Mouse (Mus musculus) midbrain, embryonic 15.5 days (tissue): ENCODE results near the gene Bphl. TPM values are rescaled to one million over a fixed set of nuclear protein-coding genes. Genes with fewer than 3 reads are reported as not detected.

ENCODE experiments used
- ATAC-seq: fragments of 200-750 bp; cut with Nextera tagmentation; replicated peaks from 2 replicates; pipeline ENCODE4 v1.8.0; 2017; ENCODE audit warnings: moderate TSS enrichment
- H3K27ac ChIP-seq: fragments of 300-500 bp; sonication (generic); 2 replicates; pipeline ENCODE4 v1.5.1; 2015; ENCODE audit warnings: mild to moderate bottlenecking, inconsistent platforms
- H3K27me3 ChIP-seq: fragments of 300-500 bp; sonication (generic); replicated peaks from 2 replicates; pipeline ENCODE4 v1.6.1; 2015; ENCODE audit warnings: inconsistent platforms
- H3K36me3 ChIP-seq: fragments of 300-500 bp; sonication (generic); replicated peaks from 2 replicates; pipeline ENCODE4 v1.6.1; 2015; ENCODE audit warnings: inconsistent platforms
- H3K4me1 ChIP-seq: fragments of 300-500 bp; sonication (generic); 2 replicates; pipeline ENCODE4 v1.6.1; 2015; ENCODE audit warnings: inconsistent platforms
- H3K4me2 ChIP-seq: fragments of 300-500 bp; sonication (generic); 2 replicates; pipeline ENCODE4 v1.6.1; 2015; ENCODE audit warnings: inconsistent platforms, mild to moderate bottlenecking, moderate library complexity
- H3K4me3 ChIP-seq: fragments of 300-500 bp; sonication (generic); 2 replicates; pipeline ENCODE4 v1.5.1; 2015; ENCODE audit warnings: mild to moderate bottlenecking, inconsistent platforms
- H3K9ac ChIP-seq: fragments of 300-500 bp; sonication (generic); 2 replicates; pipeline ENCODE4 v1.6.1; 2015; ENCODE audit warnings: mild to moderate bottlenecking, inconsistent platforms
- H3K9me3 ChIP-seq: fragments of 300-500 bp; sonication (generic); 2 replicates; pipeline ENCODE4 v1.6.1; 2016; ENCODE audit warnings: inconsistent platforms
- WGBS: fragments of 180-500 bp; shearing (Covaris S2); methylation state at CpG from one replicate; pipeline ENCODE4 v1.1.7; 2015; ENCODE audit warnings: mixed read lengths; 5-methylcytosine and 5-hydroxymethylcytosine counted together
- polyA plus RNA-seq: library from polyadenylated mRNA; unstranded; fragments of >200 nt; fragmentation: Nextera tagmentation; extraction: Ambion mirVana; gene quantifications from 2 replicates; pipeline ENCODE4 v1.2.1, GENCODE M21; 2015

Bphl gene
- polyA plus RNA-seq, result 35.4 and 36.8 TPM in 2 replicates

DNA sequence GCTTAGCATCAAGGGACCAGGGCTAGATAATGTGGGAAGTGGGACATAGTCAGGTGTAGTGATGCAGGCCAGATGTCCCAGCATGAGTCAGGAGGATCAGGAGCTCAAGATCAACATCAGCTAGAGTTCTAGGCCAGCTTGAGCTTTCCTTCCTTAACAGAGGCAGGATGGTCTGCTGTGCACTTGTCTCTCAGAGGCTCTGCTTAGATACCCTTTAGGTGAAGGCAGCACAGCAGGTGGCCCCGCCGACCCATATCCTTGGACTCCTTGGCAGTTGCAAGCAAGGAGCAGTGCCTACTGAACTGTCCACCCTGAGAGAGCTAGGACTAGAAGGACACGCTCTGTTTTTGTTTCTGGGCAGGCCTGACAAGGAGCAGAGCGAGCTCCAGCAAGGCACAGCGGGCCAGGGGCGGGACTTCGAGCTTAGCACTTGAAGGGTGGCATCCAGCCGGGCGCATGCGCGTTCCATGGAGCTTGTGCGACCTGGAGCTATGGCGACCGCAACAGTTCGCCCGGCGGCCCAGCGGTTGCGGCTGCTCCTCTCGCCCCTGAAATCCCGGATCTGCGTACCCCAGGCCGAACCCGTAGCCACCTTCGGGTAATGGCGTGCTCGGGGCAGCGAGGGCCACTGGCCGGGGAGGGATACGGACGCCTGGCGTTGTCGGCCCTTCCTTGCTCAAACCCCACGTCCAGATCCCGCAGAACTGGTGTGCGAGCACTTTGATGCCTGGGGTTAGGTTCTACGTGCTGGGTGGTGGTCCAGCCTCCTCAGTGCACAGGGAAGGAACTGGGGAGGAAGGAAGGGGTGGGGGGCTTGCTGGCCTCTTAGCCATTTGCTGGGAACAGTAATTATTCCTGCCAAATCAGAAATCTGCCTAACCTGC lies at the start of gene Bphl:
Gene Bphl (plus strand): TSS at position 426 of the 884 bp plus-strand sequence.
- Histone ChIP-seq H3K27ac (peak within 1 kb of the TSS; percentile 84), H3K27me3 (no peaks in the 10 kb centered on the region), H3K4me1 (peaks cover 22% of the 10 kb centered on the region), H3K4me2 (peak within 1 kb of the TSS; percentile 75), H3K36me3 (peaks cover 14% of the 10 kb centered on the region), H3K4me3 (peak within 1 kb of the TSS; percentile 56), H3K9ac (peak within 1 kb of the TSS; percentile 76), H3K9me3 (no peaks in the 10 kb centered on the region)
- under 1% methylated on average over 37 of the region's 37 CpGs for WGBS
- ATAC-seq, result peak; percentile 97

DNA sequence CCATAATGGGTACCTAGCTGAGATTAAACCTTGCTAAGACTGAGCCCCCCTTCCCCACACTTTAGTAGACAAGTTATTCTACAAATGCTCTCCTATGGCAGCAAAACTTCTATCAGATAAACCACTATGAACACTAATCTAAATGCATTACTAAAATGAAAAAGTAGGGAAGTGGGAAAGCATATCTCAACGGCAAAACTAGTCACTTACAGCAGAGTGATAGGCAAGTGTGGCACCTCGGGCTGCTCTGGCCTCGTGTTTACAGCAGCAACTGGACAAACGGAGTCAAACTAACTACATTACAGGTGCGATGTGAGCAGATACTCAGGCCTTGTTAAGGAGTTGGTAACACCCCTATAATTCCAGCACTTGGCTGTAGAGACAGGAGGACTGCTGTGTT lies 47.8 kb upstream of the Bphl start:
- Histone ChIP-seq H3K36me3 (no peaks in the 10 kb centered on the region), H3K9me3 (no peaks in the 10 kb centered on the region), H3K4me1 (no peaks in the 10 kb centered on the region), H3K9ac (no peak overlapping the region), H3K4me3 (no peak overlapping the region), H3K27ac (no peak overlapping the region), H3K27me3 (no peaks in the 10 kb centered on the region), H3K4me2 (no peak overlapping the region)
- WGBS, result 92% methylated on average over 5 of the region's 5 CpGs
- no peak for ATAC-seq

GRCm38 (mm10) chr13:33995197-33995596 lies 42.2 kb upstream of the Bphl start:
- WGBS, result 28% methylated on average over 1 of the region's 1 CpGs
- ATAC-seq, result peak; percentile 70

DNA sequence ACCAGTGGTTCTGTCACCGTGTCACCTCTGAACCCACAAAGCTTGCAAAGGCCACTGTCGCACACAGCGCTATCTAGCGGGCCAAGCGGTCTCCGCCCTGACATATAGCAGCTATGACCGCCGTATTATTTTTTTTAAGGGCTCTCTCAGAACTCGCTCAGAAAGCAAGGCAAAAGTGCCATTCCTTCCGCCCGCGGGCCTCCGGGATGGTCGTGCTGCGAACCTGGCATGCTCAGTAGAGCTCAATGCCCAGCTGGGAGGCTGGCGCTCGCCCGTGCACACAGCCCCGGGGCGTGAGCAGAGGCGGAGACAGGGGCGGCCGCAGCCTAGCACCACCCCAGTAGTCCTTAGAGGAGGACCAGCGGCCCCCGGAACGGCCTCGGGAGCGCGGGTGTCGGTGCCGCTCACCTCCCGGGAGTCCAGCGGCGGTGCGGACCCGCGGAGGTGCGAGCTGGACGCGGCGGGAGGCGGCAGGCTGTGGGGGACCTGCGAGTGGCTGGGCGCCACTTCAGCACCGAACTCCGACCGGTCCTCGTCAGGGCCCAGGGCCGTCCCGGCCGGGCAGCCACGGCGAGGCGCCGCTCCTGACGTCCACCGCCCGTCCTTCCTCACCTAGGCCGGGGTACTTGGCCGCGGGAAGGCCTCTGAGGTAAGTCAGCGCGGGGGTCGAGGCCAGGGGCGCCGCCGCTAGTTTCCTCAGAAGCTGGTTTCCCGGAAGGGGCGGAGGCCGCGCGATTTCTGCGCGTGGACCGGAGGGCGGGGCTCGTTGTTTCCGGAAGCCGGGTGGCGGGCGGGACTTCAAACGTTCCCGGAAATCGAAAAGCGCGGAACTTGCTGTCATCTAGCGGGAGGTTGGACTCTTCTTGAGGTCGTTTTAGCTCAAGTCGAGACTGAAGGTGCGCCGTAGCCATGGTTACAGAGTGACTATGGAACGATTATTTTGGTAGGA lies 35.1 kb upstream of the Bphl start, which contains the start of the genes Ripk1 and Serpinb6a:
Gene Ripk1 (plus strand): TSS at position 306 of the 949 bp plus-strand sequence.
Gene Serpinb6a (minus strand): TSS at position 737 of the 949 bp plus-strand sequence.
- Histone ChIP-seq H3K9ac (peak within 1 kb of the TSS; percentile 67), H3K27ac (peak within 1 kb of the TSS; percentile 93), H3K27me3 (no peaks in the 10 kb centered on the region), H3K9me3 (no peaks in the 10 kb centered on the region), H3K4me1 (peaks cover 17% of the 10 kb centered on the region), H3K4me2 (peak within 1 kb of the TSS; percentile 75), H3K36me3 (no peaks in the 10 kb centered on the region), H3K4me3 (peak within 1 kb of the TSS; percentile 75)
- under 1% methylated on average over 91 of the region's 92 CpGs for WGBS
- peak; percentile 98 for ATAC-seq

More at GRCm38 (mm10) chr13:33995197-33995596, 42.2 kb upstream of the Bphl start:
- H3K9ac ChIP-seq, result no peak overlapping the region
- H3K4me2 ChIP-seq, result no peak overlapping the region
- no peaks in the 10 kb centered on the region for H3K36me3 ChIP-seq
- no peak overlapping the region for H3K27ac ChIP-seq
- no peaks in the 10 kb centered on the region for H3K9me3 ChIP-seq
- no peak overlapping the region for H3K4me3 ChIP-seq
- H3K27me3 ChIP-seq, result no peaks in the 10 kb centered on the region
- no peaks in the 10 kb centered on the region for H3K4me1 ChIP-seq

DNA sequence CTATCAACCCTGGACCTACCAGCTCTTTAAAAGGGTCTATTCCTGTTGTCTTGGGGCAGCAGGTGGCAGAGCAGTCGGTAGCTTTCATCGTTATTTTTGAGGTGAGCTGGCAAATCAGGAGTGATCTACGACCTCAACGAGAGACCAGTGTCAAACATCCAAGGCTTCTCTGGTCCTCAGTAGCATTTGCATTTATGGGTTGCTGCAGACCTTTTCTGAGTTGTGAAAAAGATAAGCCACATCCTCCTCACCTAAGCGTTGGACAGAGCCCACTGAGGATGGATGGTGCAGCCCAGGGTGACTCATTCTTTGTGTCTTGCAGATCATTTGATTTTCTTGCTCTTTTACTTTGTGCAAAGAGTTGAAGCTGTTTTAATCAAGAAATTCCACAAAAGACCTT lies 34.3 kb upstream of the Bphl start:
- 3% methylated on average over 5 of the region's 5 CpGs for WGBS
- Histone ChIP-seq H3K9me3 (no peaks in the 10 kb centered on the region), H3K4me1 (peaks cover 17% of the 10 kb centered on the region), H3K4me3 (peak overlapping the region; percentile 75), H3K36me3 (no peaks in the 10 kb centered on the region), H3K27ac (peak overlapping the region; percentile 93), H3K27me3 (no peaks in the 10 kb centered on the region), H3K4me2 (peak overlapping the region; percentile 75), H3K9ac (peak overlapping the region; percentile 67)
- peak; percentile 19; the same call in 1 of the 2 replicates for ATAC-seq

DNA sequence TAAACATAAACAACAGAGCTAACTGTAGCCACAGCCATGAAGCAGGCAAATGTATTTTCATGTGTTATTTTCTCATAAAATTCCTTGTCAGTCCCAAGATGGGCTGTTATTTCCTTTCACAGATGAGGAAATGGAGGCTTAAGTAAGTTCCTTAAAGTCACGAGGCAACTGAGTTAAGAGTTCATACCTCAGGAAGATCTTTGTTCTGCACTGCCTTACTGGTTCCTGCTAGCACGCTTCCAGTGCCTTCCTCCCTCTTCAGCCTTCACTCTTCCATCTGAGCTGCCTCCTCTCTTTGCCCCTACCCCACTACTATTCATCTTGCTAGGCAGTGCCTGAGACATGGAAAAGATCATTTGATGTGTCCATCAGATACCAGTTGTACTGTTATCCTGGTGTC lies 30.2 kb upstream of the Bphl start:
- Histone ChIP-seq H3K27me3 (no peaks in the 10 kb centered on the region), H3K27ac (no peak overlapping the region), H3K9me3 (no peaks in the 10 kb centered on the region), H3K9ac (no peak overlapping the region), H3K4me3 (no peak overlapping the region), H3K4me1 (peaks cover 6% of the 10 kb centered on the region; the same call in 1 of the 2 replicates), H3K4me2 (no peak overlapping the region), H3K36me3 (no peaks in the 10 kb centered on the region; the same call in 1 of the 2 replicates)
- 84% methylated on average over 2 of the region's 2 CpGs for WGBS
- ATAC-seq, result no peak

DNA sequence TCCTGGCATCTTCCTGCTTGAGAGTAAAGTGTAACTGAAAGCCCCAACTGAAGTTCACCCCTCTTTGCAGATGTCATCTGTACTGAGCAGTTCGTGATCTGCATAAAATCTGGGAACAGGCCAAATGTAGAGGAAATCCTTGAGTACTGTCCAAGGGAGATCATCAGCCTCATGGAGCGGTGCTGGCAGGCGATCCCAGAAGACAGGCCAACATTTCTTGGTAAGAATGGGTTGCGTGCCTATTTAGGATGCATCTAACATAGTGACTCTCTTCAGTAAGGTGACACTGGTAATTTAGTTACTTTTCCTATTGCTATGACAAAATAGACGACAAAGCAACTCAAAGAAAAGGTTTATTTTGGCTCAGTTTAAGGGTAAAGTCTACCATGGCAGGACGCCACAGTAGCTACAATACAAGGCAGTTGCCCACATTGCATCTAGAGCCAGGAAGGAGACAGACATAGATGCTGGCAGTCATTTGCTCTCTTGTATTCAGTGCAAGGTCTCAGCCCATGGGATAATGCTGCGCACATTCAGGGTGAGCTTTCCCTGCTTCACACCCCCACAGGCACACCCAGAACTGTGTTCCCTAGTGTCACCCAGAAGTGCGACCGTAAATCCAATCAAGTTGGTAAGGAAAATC lies 20.3 kb upstream of the Bphl start:
- Histone ChIP-seq H3K4me3 (no peak overlapping the region), H3K9me3 (no peaks in the 10 kb centered on the region), H3K4me1 (no peaks in the 10 kb centered on the region), H3K36me3 (peaks cover 23% of the 10 kb centered on the region), H3K4me2 (no peak overlapping the region), H3K27me3 (no peaks in the 10 kb centered on the region), H3K9ac (no peak overlapping the region), H3K27ac (no peak overlapping the region)
- 94% methylated on average over 9 of the region's 9 CpGs for WGBS
- no peak for ATAC-seq

GRCm38 (mm10) chr13:34018521-34018920 lies 18.9 kb upstream of the Bphl start:
- Histone ChIP-seq H3K9ac (no peak overlapping the region), H3K27me3 (no peaks in the 10 kb centered on the region), H3K4me2 (no peak overlapping the region), H3K36me3 (peaks cover 25% of the 10 kb centered on the region), H3K4me1 (no peaks in the 10 kb centered on the region), H3K9me3 (no peaks in the 10 kb centered on the region), H3K4me3 (no peak overlapping the region), H3K27ac (no peak overlapping the region)
- ATAC-seq, result no peak
- WGBS, result 88% methylated on average over 1 of the region's 1 CpGs

DNA sequence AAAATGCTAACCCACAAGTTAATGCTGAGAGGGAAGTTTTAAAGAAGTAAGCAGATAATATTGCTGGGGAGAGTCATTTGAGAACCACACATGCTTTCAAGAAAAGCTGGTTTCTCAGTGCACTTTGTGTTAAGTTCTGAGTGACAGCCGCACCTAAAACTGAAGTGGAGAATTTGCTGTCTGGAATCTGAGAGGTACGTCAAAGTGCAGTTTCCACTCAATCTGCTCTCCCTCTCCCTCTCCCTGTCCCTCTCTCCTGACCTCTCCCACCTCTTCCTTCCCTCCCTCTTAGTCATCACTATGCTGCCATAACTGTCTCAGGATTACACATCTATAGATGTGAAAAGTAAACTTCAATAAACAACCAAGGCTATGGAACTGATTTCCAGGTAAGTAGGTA lies 15.4 kb upstream of the Bphl start:
- no peak overlapping the region for H3K4me2 ChIP-seq
- no peak for ATAC-seq
- H3K9ac ChIP-seq, result no peak overlapping the region
- H3K4me3 ChIP-seq, result no peak overlapping the region
- no peaks in the 10 kb centered on the region for H3K27me3 ChIP-seq
- H3K27ac ChIP-seq, result no peak overlapping the region
- peaks cover 14% of the 10 kb centered on the region for H3K36me3 ChIP-seq
- H3K9me3 ChIP-seq, result no peaks in the 10 kb centered on the region
- H3K4me1 ChIP-seq, result no peaks in the 10 kb centered on the region
- 82% methylated on average over 2 of the region's 2 CpGs for WGBS

DNA sequence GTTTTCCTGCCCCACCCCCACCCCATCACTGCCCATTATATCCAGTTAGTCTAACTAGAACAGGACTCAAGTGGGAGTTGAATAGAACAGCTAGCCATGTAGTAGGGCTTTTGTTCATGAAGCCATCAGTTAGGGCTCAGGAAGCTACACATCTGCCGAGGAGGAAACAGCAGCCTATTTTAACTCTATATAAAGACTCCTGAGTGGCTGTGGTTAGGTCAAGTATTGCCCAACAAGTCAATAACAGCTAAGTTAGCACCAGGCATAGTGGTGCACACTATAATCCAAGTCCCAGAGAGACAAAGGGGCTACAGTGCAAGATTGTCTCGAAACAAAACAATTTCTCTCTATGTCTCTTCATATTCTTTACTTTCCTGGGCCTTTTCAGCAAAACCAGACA lies 5.4 kb upstream of the Bphl start:
- H3K27ac ChIP-seq, result no peak overlapping the region
- no peak overlapping the region for H3K4me3 ChIP-seq
- no peaks in the 10 kb centered on the region for H3K9me3 ChIP-seq
- WGBS, result 80% methylated on average over 2 of the region's 2 CpGs
- no peak for ATAC-seq
- H3K36me3 ChIP-seq, result peaks cover 16% of the 10 kb centered on the region
- no peak overlapping the region for H3K9ac ChIP-seq
- H3K27me3 ChIP-seq, result no peaks in the 10 kb centered on the region
- no peak overlapping the region for H3K4me2 ChIP-seq
- peaks cover 6% of the 10 kb centered on the region for H3K4me1 ChIP-seq

GRCm38 (mm10) chr13:34035424-34035823 lies 2.0 kb upstream of the Bphl start:
- Histone ChIP-seq H3K9me3 (no peaks in the 10 kb centered on the region), H3K27me3 (no peaks in the 10 kb centered on the region), H3K4me3 (no peak overlapping the region), H3K4me2 (no peak overlapping the region), H3K36me3 (peaks cover 16% of the 10 kb centered on the region), H3K4me1 (peaks cover 22% of the 10 kb centered on the region), H3K9ac (no peak overlapping the region), H3K27ac (no peak overlapping the region)
- no peak for ATAC-seq
- WGBS, result 88% methylated on average over 3 of the region's 3 CpGs
